Mouse (Mus musculus): ENCODE data around the gene Pdgfb.

- TF ChIP-seq POLR2A (IDR thresholded peaks at IDR 0.05; ENCODE audit: insufficient read length, low read depth) (no peak), E2F4 (IDR thresholded peaks at IDR 0.05; ENCODE audit: insufficient read depth) (no peak), MAX (IDR thresholded peaks at IDR 0.05; ENCODE audit: low read depth) (no peak), POLR2AphosphoS2 (IDR thresholded peaks at IDR 0.05; ENCODE audit: insufficient read length, low read depth) (no peak), TCF3 (IDR thresholded peaks at IDR 0.05; ENCODE audit: insufficient read length, low read depth) (no peak), MYOG (IDR thresholded peaks at IDR 0.05; ENCODE audit: control insufficient read depth in 1 of 3, insufficient read depth in 1 of 3, insufficient read length in 2 of 3, low read depth in 2 of 3) (peak in 1 of 3 experiments; percentile 56)
Measured at GRCm38 (mm10) chr15:80062821-80063220, 48.0 kb upstream of the Pdgfb start.
